Mouse (Mus musculus) macrophage (primary cell): Measurements from ENCODE around the gene Cdkal1. TPM values are rescaled to one million over a fixed set of nuclear protein-coding genes. Genes with fewer than 3 reads are reported as not detected.

Source experiments
- H3K27ac ChIP-seq: fragments of 350-480 bp; formaldehyde crosslinking; 2 replicates; pipeline ENCODE4 v1.9.0; 2021
- H3K36me3 ChIP-seq: fragments of 350-480 bp; formaldehyde crosslinking; 2 replicates; pipeline ENCODE4 v1.9.0; 2021; ENCODE audit errors: inconsistent target
- H3K4me3 ChIP-seq: fragments of 350-480 bp; formaldehyde crosslinking; 2 replicates; pipeline ENCODE4 v1.9.0; 2021; ENCODE audit errors: inconsistent target
- H3K79me2 ChIP-seq: fragments of 350-480 bp; formaldehyde crosslinking; 2 replicates; pipeline ENCODE4 v1.9.0; 2021; ENCODE audit errors: inconsistent target
- WGBS: methylation state at CpG from one replicate; pipeline ENCODE4 v1.1.7; 2026; ENCODE audit warnings: inconsistent platforms; ENCODE audit not compliant: missing documents; 5-methylcytosine and 5-hydroxymethylcytosine counted together
- polyA plus RNA-seq: library from polyadenylated mRNA; stranded (reverse); fragments of 250-400 nt; gene quantifications from 3 replicates; pipeline ENCODE4 v1.2.4, GENCODE M21; 2018; ENCODE audit warnings: inconsistent platforms

Gene Cdkal1
- polyA plus RNA-seq, 1 experiment from 2014 or later = 12.2 TPM

GRCm38 (mm10) chr13:29726154-29726825 lies 129.2 kb downstream of the Cdkal1 start:
- Histone ChIP-seq H3K36me3 (no peaks in the 10 kb centered on the region), H3K4me3 (no peak overlapping the region), H3K27ac (no peak overlapping the region), H3K79me2 (no peaks in the 10 kb centered on the region)
- WGBS = 46% methylated on average over 5 of the region's 5 CpGs

- Histone ChIP-seq H3K4me3 (no peak overlapping the region), H3K36me3 (no peaks in the 10 kb centered on the region), H3K79me2 (no peaks in the 10 kb centered on the region), H3K27ac (no peak overlapping the region)
- WGBS = 88% methylated on average over 6 of the region's 6 CpGs
Observed at GRCm38 (mm10) chr13:29724855-29725254, 130.6 kb downstream of the Cdkal1 start.

GRCm38 (mm10) chr13:29723150-29723549 lies 132.3 kb downstream of the Cdkal1 start:
- 0% methylated on average over 1 of the region's 1 CpGs for WGBS
- Histone ChIP-seq H3K4me3 (no peak overlapping the region), H3K79me2 (no peaks in the 10 kb centered on the region), H3K36me3 (no peaks in the 10 kb centered on the region), H3K27ac (no peak overlapping the region)

GRCm38 (mm10) chr13:29721206-29721605 lies 134.3 kb downstream of the Cdkal1 start:
- Histone ChIP-seq H3K27ac (no peak overlapping the region), H3K36me3 (no peaks in the 10 kb centered on the region), H3K4me3 (no peak overlapping the region), H3K79me2 (no peaks in the 10 kb centered on the region)
- 93% methylated on average over 5 of the region's 5 CpGs for WGBS

- Histone ChIP-seq H3K27ac (no peak overlapping the region), H3K36me3 (no peaks in the 10 kb centered on the region), H3K4me3 (no peak overlapping the region), H3K79me2 (no peaks in the 10 kb centered on the region)
- WGBS = 93% methylated on average over 4 of the region's 4 CpGs
Observed at GRCm38 (mm10) chr13:29716550-29716949, 138.9 kb downstream of the Cdkal1 start.

GRCm38 (mm10) chr13:29715241-29715841 lies 140.1 kb downstream of the Cdkal1 start:
- no peak overlapping the region for H3K4me3 ChIP-seq
- no peaks in the 10 kb centered on the region for H3K36me3 ChIP-seq
- WGBS = 71% methylated on average over 3 of the region's 3 CpGs
- H3K79me2 ChIP-seq = no peaks in the 10 kb centered on the region
- H3K27ac ChIP-seq = no peak overlapping the region

GRCm38 (mm10) chr13:29707620-29708019 lies 147.9 kb downstream of the Cdkal1 start:
- Histone ChIP-seq H3K79me2 (no peaks in the 10 kb centered on the region), H3K36me3 (no peaks in the 10 kb centered on the region), H3K4me3 (no peak overlapping the region), H3K27ac (no peak overlapping the region)
- WGBS = 93% methylated on average over 3 of the region's 3 CpGs

- no peak overlapping the region for H3K27ac ChIP-seq
- 93% methylated on average over 1 of the region's 1 CpGs for WGBS
Observed at GRCm38 (mm10) chr13:29701400-29701799, 154.1 kb downstream of the Cdkal1 start.

GRCm38 (mm10) chr13:29699896-29700295 lies 155.6 kb downstream of the Cdkal1 start:
- Histone ChIP-seq H3K36me3 (no peaks in the 10 kb centered on the region), H3K4me3 (no peak overlapping the region), H3K27ac (no peak overlapping the region), H3K79me2 (no peaks in the 10 kb centered on the region)
- 75% methylated on average over 5 of the region's 5 CpGs for WGBS

More at GRCm38 (mm10) chr13:29701400-29701799, 154.1 kb downstream of the Cdkal1 start:
- H3K79me2 ChIP-seq = no peaks in the 10 kb centered on the region
- H3K36me3 ChIP-seq = no peaks in the 10 kb centered on the region
- H3K4me3 ChIP-seq = no peak overlapping the region

GRCm38 (mm10) chr13:29698307-29698985 lies 157.0 kb downstream of the Cdkal1 start:
- no peak overlapping the region for H3K4me3 ChIP-seq
- WGBS = 46% methylated on average over 5 of the region's 5 CpGs
- H3K27ac ChIP-seq = no peak overlapping the region
- no peaks in the 10 kb centered on the region for H3K36me3 ChIP-seq
- H3K79me2 ChIP-seq = no peaks in the 10 kb centered on the region

GRCm38 (mm10) chr13:29697230-29697629 lies 158.2 kb downstream of the Cdkal1 start:
- H3K27ac ChIP-seq = no peak overlapping the region
- WGBS = 96% methylated on average over 3 of the region's 3 CpGs

GRCm38 (mm10) chr13:29690734-29691133 lies 164.7 kb downstream of the Cdkal1 start:
- H3K36me3 ChIP-seq = no peaks in the 10 kb centered on the region
- no peak overlapping the region for H3K27ac ChIP-seq
- no peaks in the 10 kb centered on the region for H3K79me2 ChIP-seq
- WGBS = 92% methylated on average over 7 of the region's 7 CpGs
- no peak overlapping the region for H3K4me3 ChIP-seq

More at GRCm38 (mm10) chr13:29697230-29697629, 158.2 kb downstream of the Cdkal1 start:
- Histone ChIP-seq H3K79me2 (no peaks in the 10 kb centered on the region), H3K36me3 (no peaks in the 10 kb centered on the region), H3K4me3 (no peak overlapping the region)

GRCm38 (mm10) chr13:29688851-29689250 lies 166.6 kb downstream of the Cdkal1 start:
- no peaks in the 10 kb centered on the region for H3K36me3 ChIP-seq
- H3K4me3 ChIP-seq = no peak overlapping the region
- no peaks in the 10 kb centered on the region for H3K79me2 ChIP-seq
- H3K27ac ChIP-seq = no peak overlapping the region
- WGBS = 61% methylated on average over 6 of the region's 6 CpGs

GRCm38 (mm10) chr13:29687872-29688271 lies 167.6 kb downstream of the Cdkal1 start:
- 97% methylated on average over 7 of the region's 7 CpGs for WGBS
- no peak overlapping the region for H3K4me3 ChIP-seq

More at GRCm38 (mm10) chr13:29687872-29688271, 167.6 kb downstream of the Cdkal1 start:
- Histone ChIP-seq H3K27ac (no peak overlapping the region), H3K36me3 (no peaks in the 10 kb centered on the region), H3K79me2 (no peaks in the 10 kb centered on the region)
